Mouse (Mus musculus) heart, embryonic 10.5 days (tissue): ENCODE results near the gene Actl7b. TPM values are rescaled to one million over a fixed set of nuclear protein-coding genes. Genes with fewer than 3 reads are reported as not detected.
A peak's percentile ranks its signal among the peaks of the same experiment; 100 is the strongest.

Experiments used
- DNase-seq: peaks from one replicate; pipeline ENCODE4 v3.0.0-alpha.2; 2017; ENCODE audit warnings: low spot score
- H3K27ac ChIP-seq: fragments of 300-500 bp; sonication (generic); 2 replicates; pipeline ENCODE4 v1.5.1; 2016; ENCODE audit warnings: mild to moderate bottlenecking
- H3K27me3 ChIP-seq: fragments of 300-500 bp; sonication (generic); 2 replicates; pipeline ENCODE4 v1.6.1; 2016; ENCODE audit warnings: mild to moderate bottlenecking; ENCODE audit not compliant: poor library complexity, insufficient read depth, severe bottlenecking
- H3K36me3 ChIP-seq: fragments of 300-500 bp; sonication (generic); 2 replicates; pipeline ENCODE4 v1.6.1; 2016; ENCODE audit warnings: mild to moderate bottlenecking, moderate library complexity
- H3K4me1 ChIP-seq: fragments of 300-500 bp; sonication (generic); 2 replicates; pipeline ENCODE4 v1.6.1; 2016; ENCODE audit warnings: mild to moderate bottlenecking
- H3K4me3 ChIP-seq: fragments of 300-500 bp; sonication (generic); 2 replicates; pipeline ENCODE4 v1.5.1; 2016; ENCODE audit warnings: mild to moderate bottlenecking, moderate library complexity
- H3K9me3 ChIP-seq: fragments of 300-500 bp; sonication (generic); 2 replicates; pipeline ENCODE4 v1.6.1; 2016; ENCODE audit warnings: mild to moderate bottlenecking, moderate library complexity
- WGBS: fragments of 180-500 bp; shearing (Covaris S2); methylation state at CpG from one replicate; pipeline ENCODE4 v1.1.7; 2016; 5-methylcytosine and 5-hydroxymethylcytosine counted together
- polyA plus RNA-seq: library from polyadenylated mRNA; unstranded; fragments of >200 nt; fragmentation: Nextera tagmentation; extraction: Ambion mirVana; gene quantifications from 2 replicates; pipeline ENCODE4 v1.2.1, GENCODE M21; 2016

Gene Actl7b
- not detected in 2 replicates for polyA plus RNA-seq

DNA sequence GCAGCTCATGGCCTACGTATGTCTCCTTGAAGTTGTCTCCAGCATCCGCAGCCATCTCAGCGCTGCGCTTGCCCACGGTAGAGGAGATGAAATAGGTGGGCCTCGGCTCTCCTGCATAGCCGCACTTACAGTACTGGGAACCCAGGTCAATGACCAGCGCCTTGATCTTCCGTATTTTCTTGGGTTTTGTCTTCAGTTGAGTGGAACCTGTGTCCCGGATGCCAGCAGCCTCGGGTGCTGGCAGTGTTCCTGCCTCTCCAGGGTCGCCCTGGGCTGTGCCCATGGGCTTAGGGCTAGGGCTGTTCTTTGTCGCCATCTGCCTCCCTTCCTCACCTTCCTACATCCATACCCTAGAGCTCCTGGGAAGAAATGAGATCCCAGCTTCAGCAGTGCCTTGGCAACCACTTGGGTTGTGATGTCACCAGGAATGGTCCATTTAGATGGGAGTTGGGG is at the start of gene Actl7b:
TSS of gene Actl7b (minus strand) at position 403 of the 453 bp plus-strand sequence.
- Histone ChIP-seq H3K4me3 (no peak within 1 kb of the TSS), H3K36me3 (peaks cover 23% of the 10 kb centered on the region), H3K9me3 (no peaks in the 10 kb centered on the region), H3K27me3 (no peaks in the 10 kb centered on the region), H3K27ac (no peak within 1 kb of the TSS), H3K4me1 (peaks cover 7% of the 10 kb centered on the region; the same call in 1 of the 2 replicates)
- WGBS = 92% methylated on average over 13 of the region's 13 CpGs
- no peak for DNase-seq

DNA sequence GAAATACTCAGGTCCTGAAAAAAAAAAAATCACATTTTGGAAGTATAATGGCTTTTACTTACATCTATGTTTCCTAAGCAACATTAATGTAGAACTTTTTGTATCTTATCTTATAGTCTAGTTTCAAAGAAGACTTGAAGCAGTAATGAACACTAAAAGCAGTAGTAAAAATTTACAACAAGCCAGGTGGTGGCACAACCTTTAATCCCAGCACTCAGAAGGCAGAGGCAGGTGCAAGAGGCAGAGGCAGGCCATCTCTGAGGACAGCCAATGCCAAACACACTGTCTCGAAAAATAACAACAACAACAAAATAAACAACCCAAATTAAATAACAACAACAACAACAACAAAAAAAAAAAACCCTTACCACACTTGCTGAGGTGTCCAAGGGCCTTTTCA is 29.8 kb upstream of the Actl7b start:
- Histone ChIP-seq H3K4me1 (peaks cover 4% of the 10 kb centered on the region; the same call in 1 of the 2 replicates), H3K4me3 (no peak overlapping the region), H3K36me3 (peaks cover 97% of the 10 kb centered on the region), H3K9me3 (no peaks in the 10 kb centered on the region), H3K27me3 (no peaks in the 10 kb centered on the region), H3K27ac (no peak overlapping the region)
- 77% methylated on average over 1 of the region's 1 CpGs for WGBS
- no peak for DNase-seq

DNA sequence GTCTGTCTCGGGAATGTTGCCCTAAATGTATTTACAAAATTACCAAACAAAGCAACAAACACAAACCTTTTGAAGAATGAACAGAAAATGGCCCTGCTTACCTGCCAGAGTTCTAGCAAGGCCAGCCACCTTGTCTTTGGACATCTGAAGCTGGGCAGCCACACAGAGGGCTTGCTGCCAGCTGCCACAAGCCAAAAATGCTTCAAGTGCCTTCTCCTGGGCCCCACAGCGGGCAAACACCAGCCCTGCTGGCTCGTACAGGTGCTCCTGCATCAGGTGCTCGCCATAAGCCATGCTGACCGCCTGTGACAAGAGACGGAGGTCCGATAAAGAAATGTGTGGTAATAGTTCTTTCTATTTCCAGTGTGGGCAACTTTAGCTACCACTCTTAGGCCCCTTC is 27.7 kb upstream of the Actl7b start:
- Histone ChIP-seq H3K36me3 (peaks cover 96% of the 10 kb centered on the region), H3K4me1 (peaks cover 4% of the 10 kb centered on the region; the same call in 1 of the 2 replicates), H3K27me3 (no peaks in the 10 kb centered on the region), H3K4me3 (no peak overlapping the region), H3K9me3 (no peaks in the 10 kb centered on the region), H3K27ac (no peak overlapping the region)
- 86% methylated on average over 7 of the region's 7 CpGs for WGBS
- DNase-seq = no peak

DNA sequence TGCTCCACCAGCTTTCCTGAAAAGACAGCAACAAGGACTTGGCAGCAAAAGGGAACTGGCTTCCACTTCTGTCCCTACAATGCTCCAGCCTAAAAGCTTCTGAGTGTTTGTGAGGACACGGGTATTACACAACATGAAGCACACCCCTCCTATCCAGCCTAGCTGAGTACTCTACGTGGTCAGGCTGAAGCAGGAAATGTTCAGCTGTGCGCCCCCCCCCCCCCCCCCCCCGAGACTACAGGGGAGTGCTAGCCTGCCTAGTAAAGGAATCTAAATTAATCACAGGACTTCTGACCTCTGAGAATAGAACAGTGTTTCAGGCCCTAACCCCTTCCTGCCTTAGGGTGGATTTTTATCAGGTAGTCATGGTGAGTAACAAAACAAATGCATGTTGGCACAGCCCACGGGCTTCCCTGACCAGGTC is 26.6 kb upstream of the Actl7b start:
- Histone ChIP-seq H3K27me3 (no peaks in the 10 kb centered on the region), H3K36me3 (peaks cover 90% of the 10 kb centered on the region), H3K4me3 (no peak overlapping the region), H3K4me1 (peaks cover 4% of the 10 kb centered on the region; the same call in 1 of the 2 replicates), H3K9me3 (no peaks in the 10 kb centered on the region), H3K27ac (peak overlapping the region; percentile 23; the same call in 1 of the 2 replicates)
- WGBS = 49% methylated on average over 5 of the region's 5 CpGs
- DNase-seq = no peak

DNA sequence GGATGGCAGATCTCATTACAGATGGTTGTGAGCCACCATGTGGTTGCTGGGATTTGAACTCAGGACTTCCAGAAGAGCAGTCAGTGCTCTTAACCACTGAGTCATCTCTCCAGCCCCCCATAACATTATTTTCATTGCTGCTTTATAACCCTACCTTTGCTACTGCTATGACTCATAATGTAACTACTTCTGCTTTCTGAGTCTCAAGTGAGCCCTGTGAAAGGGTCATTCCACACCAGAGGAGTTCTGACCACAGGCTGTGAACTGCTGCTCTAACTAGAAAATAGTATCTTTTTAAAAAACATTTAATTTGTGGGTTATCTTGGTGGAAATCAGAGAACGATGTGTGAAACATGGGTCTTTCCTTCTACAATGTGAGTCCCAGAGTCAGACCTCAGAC is 16.4 kb upstream of the Actl7b start:
- WGBS = 78% methylated on average over 1 of the region's 1 CpGs
- H3K27me3 ChIP-seq = no peaks in the 10 kb centered on the region
- DNase-seq = no peak
- no peaks in the 10 kb centered on the region for H3K9me3 ChIP-seq
- H3K4me3 ChIP-seq = no peak overlapping the region
- no peaks in the 10 kb centered on the region for H3K4me1 ChIP-seq
- H3K36me3 ChIP-seq = peaks cover 95% of the 10 kb centered on the region
- no peak overlapping the region for H3K27ac ChIP-seq

DNA sequence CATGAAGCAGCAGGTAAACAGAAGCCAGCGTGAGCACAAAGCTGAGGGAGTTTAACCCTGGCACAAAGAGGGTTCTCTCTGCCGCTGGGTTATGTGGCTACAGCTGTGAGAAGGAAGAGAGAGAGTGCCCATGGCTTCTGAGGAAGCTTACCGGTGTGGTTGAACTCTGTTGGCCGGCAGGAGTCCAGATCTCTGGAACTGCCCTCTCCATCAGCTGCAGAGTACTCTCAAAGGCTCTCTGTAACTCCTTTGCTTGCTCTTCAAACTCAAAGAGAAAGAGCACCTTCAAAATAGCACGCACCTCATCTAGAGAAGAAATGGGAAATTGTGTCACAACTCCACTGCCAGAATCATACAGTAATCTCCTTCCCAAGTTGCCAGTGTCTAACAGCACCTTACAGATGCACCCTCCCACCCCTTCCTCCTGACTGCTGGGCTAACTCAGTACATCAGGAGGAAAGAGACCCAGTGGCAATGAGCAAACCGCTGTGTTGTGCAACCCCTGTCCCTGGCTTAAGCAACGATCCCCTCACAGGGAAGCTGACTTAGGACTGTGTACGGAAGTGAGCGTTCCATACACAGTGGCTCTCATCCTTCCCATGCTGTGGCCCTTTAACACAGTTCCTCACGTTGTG is 15.8 kb upstream of the Actl7b start:
- Histone ChIP-seq H3K27me3 (no peaks in the 10 kb centered on the region), H3K27ac (no peak overlapping the region), H3K4me1 (no peaks in the 10 kb centered on the region), H3K36me3 (peaks cover 91% of the 10 kb centered on the region), H3K4me3 (no peak overlapping the region), H3K9me3 (no peaks in the 10 kb centered on the region)
- WGBS = 90% methylated on average over 10 of the region's 10 CpGs
- no peak for DNase-seq

DNA sequence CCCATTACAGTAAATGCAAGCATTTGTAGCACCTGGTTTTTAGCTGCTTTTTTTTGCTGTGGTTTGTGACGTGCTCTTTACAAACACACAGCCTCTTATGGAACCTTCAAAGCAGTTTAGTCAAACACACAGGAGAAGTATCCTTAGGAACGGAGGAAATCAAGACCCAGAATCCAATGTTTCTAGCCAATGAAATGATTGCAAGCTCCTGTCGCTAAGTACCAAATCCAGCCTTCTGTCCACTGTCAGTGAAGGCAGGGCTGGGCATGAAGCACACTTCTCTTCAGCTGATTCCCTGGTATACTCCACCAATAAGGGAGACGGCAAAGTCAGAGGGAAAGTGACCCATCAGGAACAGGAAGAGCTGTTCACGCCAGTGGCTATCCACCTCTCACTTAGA is 14.8 kb upstream of the Actl7b start:
- WGBS = 89% methylated on average over 5 of the region's 5 CpGs
- Histone ChIP-seq H3K4me1 (no peaks in the 10 kb centered on the region), H3K36me3 (peaks cover 91% of the 10 kb centered on the region)

DNA sequence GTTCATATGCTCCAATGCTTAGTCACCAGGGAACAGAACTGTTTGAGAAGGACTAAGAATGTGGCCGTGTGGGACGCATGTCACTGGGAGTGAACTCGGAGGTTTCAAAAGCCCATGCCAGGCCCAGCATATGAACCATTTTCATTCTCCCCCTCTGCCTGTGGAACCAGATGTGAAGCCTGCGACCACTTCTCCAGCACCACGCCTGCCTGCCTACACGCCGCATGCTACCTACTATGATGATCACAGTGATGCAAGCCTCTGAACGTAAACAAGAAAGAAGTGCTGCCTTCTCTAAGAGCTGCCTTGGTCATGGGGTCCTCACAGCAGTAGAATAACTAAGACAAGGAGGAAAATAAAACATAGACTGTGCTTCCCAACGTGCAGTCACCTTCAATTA is 6.2 kb upstream of the Actl7b start:
- Histone ChIP-seq H3K9me3 (no peaks in the 10 kb centered on the region), H3K4me1 (no peaks in the 10 kb centered on the region), H3K27me3 (no peaks in the 10 kb centered on the region), H3K27ac (no peak overlapping the region), H3K4me3 (no peak overlapping the region), H3K36me3 (peaks cover 74% of the 10 kb centered on the region)
- WGBS = 95% methylated on average over 9 of the region's 9 CpGs
- no peak for DNase-seq

More for the DNA sequence above, 14.8 kb upstream of the Actl7b start:
- no peak overlapping the region for H3K27ac ChIP-seq
- no peaks in the 10 kb centered on the region for H3K9me3 ChIP-seq
- H3K27me3 ChIP-seq = no peaks in the 10 kb centered on the region
- H3K4me3 ChIP-seq = no peak overlapping the region
- no peak for DNase-seq

DNA sequence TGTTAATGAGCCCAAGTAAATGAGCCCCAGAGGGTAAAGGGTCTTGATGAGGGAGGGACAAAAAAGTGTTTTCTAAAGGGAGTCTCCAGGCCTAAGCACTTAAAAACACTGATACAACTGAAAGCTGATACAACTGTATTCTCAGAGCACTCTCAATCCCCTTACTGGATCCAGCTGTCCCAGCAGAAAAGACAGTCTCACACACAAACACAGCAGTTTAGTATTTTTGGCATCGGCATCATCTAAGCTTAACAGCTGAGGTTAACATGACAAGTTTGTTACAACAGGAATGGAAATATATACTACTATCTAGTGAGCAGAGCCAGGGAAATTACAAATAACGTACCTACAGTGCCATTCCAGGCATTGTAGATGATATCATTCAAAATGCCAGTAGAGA is 5.1 kb upstream of the Actl7b start:
- Histone ChIP-seq H3K27ac (no peak overlapping the region), H3K9me3 (no peaks in the 10 kb centered on the region), H3K4me1 (no peaks in the 10 kb centered on the region), H3K4me3 (no peak overlapping the region), H3K36me3 (peaks cover 65% of the 10 kb centered on the region), H3K27me3 (no peaks in the 10 kb centered on the region)
- DNase-seq = no peak
- 91% methylated on average over 2 of the region's 2 CpGs for WGBS

DNA sequence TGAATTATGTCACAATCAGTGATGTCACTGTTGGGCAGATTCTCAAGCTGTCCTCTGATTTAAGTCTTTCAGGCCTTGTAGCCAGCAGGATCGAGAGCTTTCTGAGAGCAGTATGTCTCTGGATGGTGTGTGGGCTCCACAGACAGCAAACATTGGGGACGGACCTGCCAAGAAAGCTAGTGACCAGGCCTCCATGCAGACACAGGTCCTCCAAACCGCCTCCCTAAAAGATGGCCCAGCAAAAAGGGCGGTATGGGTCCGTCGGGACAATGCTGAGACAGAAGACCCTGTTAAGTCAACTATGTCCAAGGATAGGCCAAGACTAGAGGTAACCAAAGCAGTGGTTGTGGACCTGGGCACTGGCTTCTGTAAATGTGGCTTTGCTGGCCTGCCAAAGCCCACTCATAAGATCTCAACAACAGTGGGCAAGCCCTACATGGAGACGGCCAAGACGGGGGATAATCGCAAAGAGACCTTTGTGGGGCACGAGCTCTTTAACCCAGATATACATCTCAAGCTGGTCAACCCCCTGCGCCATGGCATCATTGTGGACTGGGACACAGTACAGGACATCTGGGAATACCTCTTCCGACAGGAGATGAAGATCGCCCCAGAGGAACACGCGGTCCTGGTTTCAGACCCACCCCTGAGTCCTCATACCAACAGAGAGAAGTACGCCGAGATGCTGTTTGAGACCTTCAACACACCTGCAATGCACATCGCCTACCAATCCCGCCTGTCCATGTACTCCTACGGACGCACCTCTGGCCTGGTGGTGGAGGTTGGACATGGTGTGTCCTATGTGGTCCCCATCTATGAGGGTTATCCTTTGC is 2.3 kb upstream of the Actl7b start, which contains the start of gene Actl7a:
TSS of gene Actl7a (plus strand) at position 51 of the 833 bp plus-strand sequence.
- WGBS = 95% methylated on average over 21 of the region's 21 CpGs
- Histone ChIP-seq H3K36me3 (peaks cover 39% of the 10 kb centered on the region), H3K27me3 (no peaks in the 10 kb centered on the region)

DNA sequence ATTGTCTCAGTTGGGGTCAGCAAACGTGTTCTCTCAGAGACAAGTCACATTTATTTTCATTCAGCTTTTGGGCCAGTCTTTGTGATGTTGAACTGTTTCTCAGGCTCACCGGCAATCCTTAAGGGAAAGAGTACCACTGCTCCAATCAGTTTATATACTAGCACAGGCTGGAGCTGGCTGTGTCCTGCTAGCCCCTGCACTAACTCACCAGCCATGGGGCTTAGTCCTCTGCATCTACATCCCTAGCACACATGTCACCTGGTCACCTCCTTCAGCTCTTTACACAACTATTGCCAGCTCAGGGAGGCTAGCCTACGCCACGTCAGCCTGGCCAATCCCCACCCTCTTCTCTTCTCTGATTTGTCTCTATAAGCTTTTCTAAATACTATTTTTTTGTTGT is 1.5 kb upstream of the Actl7b start:
- no peak overlapping the region for H3K27ac ChIP-seq
- peaks cover 33% of the 10 kb centered on the region for H3K36me3 ChIP-seq
- peaks cover 7% of the 10 kb centered on the region; the same call in 1 of the 2 replicates for H3K4me1 ChIP-seq
- no peak overlapping the region for H3K4me3 ChIP-seq
- H3K27me3 ChIP-seq = no peaks in the 10 kb centered on the region
- H3K9me3 ChIP-seq = no peaks in the 10 kb centered on the region
- DNase-seq = no peak
- 86% methylated on average over 4 of the region's 4 CpGs for WGBS

More for the DNA sequence above, 2.3 kb upstream of the Actl7b start, which contains the start of gene Actl7a:
- H3K27ac ChIP-seq = no peak within 1 kb of the TSS
- no peak for DNase-seq
- H3K9me3 ChIP-seq = no peaks in the 10 kb centered on the region
- peaks cover 7% of the 10 kb centered on the region; the same call in 1 of the 2 replicates for H3K4me1 ChIP-seq
- H3K4me3 ChIP-seq = no peak within 1 kb of the TSS

DNA sequence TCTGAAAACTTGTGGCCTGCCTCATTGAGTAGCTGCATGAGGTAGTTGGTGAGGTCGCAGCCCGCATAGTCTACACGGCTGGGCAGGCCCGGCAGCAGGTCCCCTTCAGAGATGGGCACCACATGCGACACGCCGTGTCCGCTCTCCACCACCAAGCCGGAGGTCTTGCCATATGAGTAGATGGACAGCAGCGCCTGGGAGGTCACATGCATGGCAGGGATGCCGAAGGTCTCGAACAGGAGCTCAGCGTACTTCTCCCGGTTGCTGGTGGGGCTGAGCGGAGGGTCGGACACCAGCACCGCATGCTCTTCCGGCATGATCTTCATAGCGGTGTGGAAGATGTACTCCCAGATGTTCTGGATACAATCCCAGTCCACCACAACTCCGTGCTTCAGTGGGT is 632 bp downstream of the Actl7b start:
- no peak overlapping the region for H3K4me3 ChIP-seq
- H3K27me3 ChIP-seq = no peaks in the 10 kb centered on the region
- WGBS = 97% methylated on average over 20 of the region's 20 CpGs
- no peak for DNase-seq
- peaks cover 20% of the 10 kb centered on the region for H3K36me3 ChIP-seq
- H3K9me3 ChIP-seq = no peaks in the 10 kb centered on the region
- peaks cover 7% of the 10 kb centered on the region; the same call in 1 of the 2 replicates for H3K4me1 ChIP-seq
- no peak overlapping the region for H3K27ac ChIP-seq

DNA sequence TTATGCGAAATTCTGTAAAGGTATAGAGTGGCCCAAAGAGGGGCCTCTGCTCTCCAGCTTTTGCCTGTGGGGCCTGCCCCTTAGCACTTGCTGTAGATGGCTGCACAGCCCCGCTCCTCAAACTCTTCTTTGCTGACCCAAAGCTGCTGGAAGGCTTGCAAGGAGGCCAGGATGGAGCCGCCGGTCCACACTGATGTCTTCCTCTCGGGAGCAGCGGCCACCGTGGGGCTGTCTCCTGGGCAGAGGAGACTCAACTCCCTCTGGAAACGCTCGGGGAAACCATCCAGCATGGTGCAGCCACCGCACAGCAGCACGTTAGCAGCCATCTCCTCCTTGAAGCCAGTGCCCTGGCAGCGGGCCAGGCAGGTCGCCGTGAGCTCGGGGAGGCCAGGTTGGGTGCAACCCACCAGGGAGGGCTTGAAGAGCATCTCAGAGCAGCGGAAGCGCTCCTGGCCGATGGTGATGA is 1.2 kb downstream of the Actl7b start, which contains the start of gene Gm26657:
TSS of gene Gm26657 (plus strand) at position 51 of the 466 bp plus-strand sequence.
- peaks cover 7% of the 10 kb centered on the region; the same call in 1 of the 2 replicates for H3K4me1 ChIP-seq
- H3K4me3 ChIP-seq = no peak within 1 kb of the TSS
- no peak for DNase-seq
- WGBS = 86% methylated on average over 18 of the region's 18 CpGs
- H3K27ac ChIP-seq = no peak within 1 kb of the TSS
- no peaks in the 10 kb centered on the region for H3K27me3 ChIP-seq
- H3K36me3 ChIP-seq = peaks cover 15% of the 10 kb centered on the region
- H3K9me3 ChIP-seq = no peaks in the 10 kb centered on the region
